Mouse (Mus musculus): ENCODE measurements around the gene Scn5a. TPM values are rescaled to one million over a fixed set of nuclear protein-coding genes. Genes with fewer than 3 reads are reported as not detected.
A peak's percentile ranks its signal among the peaks of the same experiment; 100 is the strongest.

Gene Scn5a
- polyA plus RNA-seq, 1 experiment = 0.41 TPM

GRCm38 (mm10) chr9:119598501-119598900 is 19.7 kb upstream of the Scn5a start:
- TF ChIP-seq POLR2A (IDR thresholded peaks at IDR 0.05; ENCODE audit: low read depth, low read length) (no peak), CTCF (IDR thresholded peaks at IDR 0.05; ENCODE audit: extremely low read depth, insufficient read length, insufficient replicate concordance, low read depth, low read length) (no peak)
- Histone ChIP-seq H3K4me1 (ENCODE audit: control insufficient read depth, insufficient read depth, insufficient read length, low read length) (no peaks in the 10 kb centered on the region), H3K27me3 (ENCODE audit: control insufficient read depth, insufficient read depth, low read length) (no peaks in the 10 kb centered on the region; the same call in 1 of the 2 replicates), H3K27ac (ENCODE audit: insufficient read depth, low read depth, low read length) (no peak overlapping the region), H3K36me3 (ENCODE audit: control insufficient read depth, insufficient read depth, low read length) (no peaks in the 10 kb centered on the region), H3K4me3 (ENCODE audit: low read depth, low read length) (no peak overlapping the region)
- WGBS = 61% methylated on average over 10 of the region's 10 CpGs

- 78% methylated on average over 8 of the region's 8 CpGs for WGBS
- Histone ChIP-seq H3K27me3 (ENCODE audit: control insufficient read depth, insufficient read depth, low read length) (no peaks in the 10 kb centered on the region; the same call in 1 of the 2 replicates), H3K27ac (ENCODE audit: insufficient read depth, low read depth, low read length) (no peak overlapping the region), H3K4me3 (ENCODE audit: low read depth, low read length) (no peak overlapping the region), H3K4me1 (ENCODE audit: control insufficient read depth, insufficient read depth, insufficient read length, low read length) (no peaks in the 10 kb centered on the region), H3K36me3 (ENCODE audit: control insufficient read depth, insufficient read depth, low read length) (no peaks in the 10 kb centered on the region)
- TF ChIP-seq POLR2A (IDR thresholded peaks at IDR 0.05; ENCODE audit: low read depth, low read length) = no peak
- no peak for TF ChIP-seq CTCF (IDR thresholded peaks at IDR 0.05; ENCODE audit: extremely low read depth, insufficient read length, insufficient replicate concordance, low read depth, low read length)
These were observed 18.5 kb upstream of the Scn5a start for GRCm38 (mm10) chr9:119597332-119597731.

GRCm38 (mm10) chr9:119589592-119589991 is 10.8 kb upstream of the Scn5a start:
- Histone ChIP-seq H3K27ac (ENCODE audit: insufficient read depth, low read depth, low read length) (no peak overlapping the region), H3K4me1 (ENCODE audit: control insufficient read depth, insufficient read depth, insufficient read length, low read length) (no peaks in the 10 kb centered on the region), H3K4me3 (ENCODE audit: low read depth, low read length) (no peak overlapping the region), H3K27me3 (ENCODE audit: control insufficient read depth, insufficient read depth, low read length) (no peaks in the 10 kb centered on the region), H3K36me3 (ENCODE audit: control insufficient read depth, insufficient read depth, low read length) (no peaks in the 10 kb centered on the region)
- WGBS = 85% methylated on average over 8 of the region's 8 CpGs
- TF ChIP-seq POLR2A (IDR thresholded peaks at IDR 0.05; ENCODE audit: low read depth, low read length) = no peak
- no peak for TF ChIP-seq CTCF (IDR thresholded peaks at IDR 0.05; ENCODE audit: extremely low read depth, insufficient read length, insufficient replicate concordance, low read depth, low read length)

GRCm38 (mm10) chr9:119588763-119589449 is 10.1 kb upstream of the Scn5a start:
- 29% methylated on average over 26 of the region's 26 CpGs for WGBS
- H3K4me3 ChIP-seq (ENCODE audit: low read depth, low read length) = no peak overlapping the region
- H3K27me3 ChIP-seq (ENCODE audit: control insufficient read depth, insufficient read depth, low read length) = no peaks in the 10 kb centered on the region
- H3K4me1 ChIP-seq (ENCODE audit: control insufficient read depth, insufficient read depth, insufficient read length, low read length) = no peaks in the 10 kb centered on the region
- no peaks in the 10 kb centered on the region for H3K36me3 ChIP-seq (ENCODE audit: control insufficient read depth, insufficient read depth, low read length)
- H3K27ac ChIP-seq (ENCODE audit: insufficient read depth, low read depth, low read length) = no peak overlapping the region
- no peak for TF ChIP-seq CTCF (IDR thresholded peaks at IDR 0.05; ENCODE audit: extremely low read depth, insufficient read length, insufficient replicate concordance, low read depth, low read length)
- no peak for TF ChIP-seq POLR2A (IDR thresholded peaks at IDR 0.05; ENCODE audit: low read depth, low read length)

GRCm38 (mm10) chr9:119580668-119581067 is 1.9 kb upstream of the Scn5a start:
- Histone ChIP-seq H3K4me3 (ENCODE audit: low read depth, low read length) (no peak overlapping the region), H3K36me3 (ENCODE audit: control insufficient read depth, insufficient read depth, low read length) (no peaks in the 10 kb centered on the region), H3K27ac (ENCODE audit: insufficient read depth, low read depth, low read length) (no peak overlapping the region), H3K27me3 (ENCODE audit: control insufficient read depth, insufficient read depth, low read length) (peaks cover 27% of the 10 kb centered on the region), H3K4me1 (ENCODE audit: control insufficient read depth, insufficient read depth, insufficient read length, low read length) (peaks cover 4% of the 10 kb centered on the region)
- WGBS = 1% methylated on average over 6 of the region's 6 CpGs
- TF ChIP-seq POLR2A (IDR thresholded peaks at IDR 0.05; ENCODE audit: low read depth, low read length) = no peak
- TF ChIP-seq CTCF (IDR thresholded peaks at IDR 0.05; ENCODE audit: extremely low read depth, insufficient read length, insufficient replicate concordance, low read depth, low read length) = peak; percentile 86

- WGBS = 89% methylated on average over 17 of the region's 17 CpGs
- H3K27me3 ChIP-seq (ENCODE audit: control insufficient read depth, insufficient read depth, low read length) = peaks cover 27% of the 10 kb centered on the region
- peaks cover 4% of the 10 kb centered on the region for H3K4me1 ChIP-seq (ENCODE audit: control insufficient read depth, insufficient read depth, insufficient read length, low read length)
- no peak overlapping the region for H3K27ac ChIP-seq (ENCODE audit: insufficient read depth, low read depth, low read length)
- no peaks in the 10 kb centered on the region for H3K36me3 ChIP-seq (ENCODE audit: control insufficient read depth, insufficient read depth, low read length)
- no peak for TF ChIP-seq POLR2A (IDR thresholded peaks at IDR 0.05; ENCODE audit: low read depth, low read length)
- no peak for TF ChIP-seq CTCF (IDR thresholded peaks at IDR 0.05; ENCODE audit: extremely low read depth, insufficient read length, insufficient replicate concordance, low read depth, low read length)
- no peak overlapping the region for H3K4me3 ChIP-seq (ENCODE audit: low read depth, low read length)
These were observed 1.4 kb upstream of the Scn5a start for GRCm38 (mm10) chr9:119580187-119580586.

GRCm38 (mm10) chr9:119578311-119578635 is 543 bp downstream of the Scn5a start:
- H3K4me1 ChIP-seq (ENCODE audit: control insufficient read depth, insufficient read depth, insufficient read length, low read length) = peaks cover 4% of the 10 kb centered on the region
- whole genome bisulfite sequencing = 3% methylated on average over 24 of the region's 24 CpGs
- TF ChIP-seq CTCF (IDR thresholded peaks at IDR 0.05; ENCODE audit: extremely low read depth, insufficient read length, insufficient replicate concordance, low read depth, low read length) = no peak
- TF ChIP-seq POLR2A (IDR thresholded peaks at IDR 0.05; ENCODE audit: low read depth, low read length) = no peak
- H3K36me3 ChIP-seq (ENCODE audit: control insufficient read depth, insufficient read depth, low read length) = no peaks in the 10 kb centered on the region
- H3K27ac ChIP-seq (ENCODE audit: insufficient read depth, low read depth, low read length) = no peak overlapping the region
- H3K4me3 ChIP-seq (ENCODE audit: low read depth, low read length) = peak overlapping the region; percentile 51
- peaks cover 27% of the 10 kb centered on the region for H3K27me3 ChIP-seq (ENCODE audit: control insufficient read depth, insufficient read depth, low read length)
